Mouse (Mus musculus) gastrocnemius, postnatal 4 days (tissue): Measurements from ENCODE around the gene Med11. TPM values are rescaled to one million over a fixed set of nuclear protein-coding genes. Genes with fewer than 3 reads are reported as not detected.

Experiments used
- DNase-seq, 2 experiments: peaks; one replicate each; pipeline ENCODE4 v3.0.0; 2021 to 2022; ENCODE audit warnings: low spot score in 2 of 2, mixed read lengths in 2 of 2
- microRNA-seq: library from miRNA; unstranded; fragments of <30 nt; microRNA quantifications from one replicate; pipeline ENCODE4 v1.2.0, GENCODE M21; 2021
- total RNA-seq, 2 experiments: library from RNA; stranded (reverse); gene quantifications; 2 replicates each; pipeline ENCODE4 v1.2.3; 2021

Med11 gene
- total RNA-seq, 2 experiments from 2014 or later: 11.2 TPM

DNA sequence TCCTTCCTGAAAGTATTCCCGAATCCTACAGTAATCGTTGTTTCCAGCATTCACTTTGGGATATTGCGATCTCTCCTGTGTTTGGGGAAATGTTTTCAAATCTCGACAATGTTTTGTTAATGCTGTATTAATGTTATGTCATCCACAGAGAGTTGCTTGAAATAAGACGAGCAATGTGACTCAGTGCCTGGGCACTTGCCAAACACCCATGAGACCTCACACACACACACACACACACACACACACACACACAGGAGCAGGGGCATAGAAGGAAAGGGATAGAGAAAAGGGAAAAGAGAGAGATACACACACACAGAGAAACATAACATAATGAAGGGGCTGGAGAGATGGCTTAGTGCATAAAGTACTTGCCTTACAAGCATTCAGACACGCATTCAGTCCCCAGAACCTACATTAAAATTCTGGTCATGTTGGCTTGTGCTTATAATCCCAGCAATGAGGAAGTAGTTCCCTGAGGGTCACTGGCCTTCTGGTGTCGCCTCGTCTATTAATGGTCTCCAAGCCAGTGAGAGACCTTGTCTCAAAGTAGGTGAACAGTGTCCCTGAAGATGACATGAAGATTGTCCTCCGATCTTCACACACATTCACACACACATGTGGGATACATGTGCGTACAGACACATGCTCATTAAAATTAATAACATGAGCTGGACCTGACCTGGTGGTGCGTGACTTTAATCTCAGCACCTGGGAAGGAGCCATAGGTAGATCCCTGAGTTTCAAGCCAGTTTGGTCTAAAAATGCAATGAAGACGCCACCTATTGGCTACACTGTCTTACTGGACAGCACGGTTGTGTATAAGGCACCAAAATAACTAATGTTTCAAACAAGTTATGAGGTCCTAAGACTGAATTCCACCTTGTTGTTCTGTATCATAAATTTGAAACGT, 48.1 kb downstream of the Med11 start:
- no peak for DNase-seq

DNA sequence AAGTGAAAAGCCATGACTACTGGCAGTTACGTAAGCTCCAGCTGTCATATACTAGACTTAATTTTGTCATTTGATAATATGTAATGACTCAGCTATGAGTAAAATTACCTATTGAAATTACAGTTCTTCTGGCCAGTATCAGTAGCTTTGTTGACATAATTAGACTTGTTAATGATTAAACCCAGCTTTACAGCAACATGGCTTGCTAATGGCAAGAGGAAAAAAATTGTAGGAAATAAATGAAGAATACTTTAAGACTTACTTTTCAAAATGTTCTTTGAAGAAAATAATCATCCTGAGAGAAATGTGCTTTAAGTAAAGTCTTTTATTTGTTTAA, 48.7 kb downstream of the Med11 start:
- no peak for DNase-seq

DNA sequence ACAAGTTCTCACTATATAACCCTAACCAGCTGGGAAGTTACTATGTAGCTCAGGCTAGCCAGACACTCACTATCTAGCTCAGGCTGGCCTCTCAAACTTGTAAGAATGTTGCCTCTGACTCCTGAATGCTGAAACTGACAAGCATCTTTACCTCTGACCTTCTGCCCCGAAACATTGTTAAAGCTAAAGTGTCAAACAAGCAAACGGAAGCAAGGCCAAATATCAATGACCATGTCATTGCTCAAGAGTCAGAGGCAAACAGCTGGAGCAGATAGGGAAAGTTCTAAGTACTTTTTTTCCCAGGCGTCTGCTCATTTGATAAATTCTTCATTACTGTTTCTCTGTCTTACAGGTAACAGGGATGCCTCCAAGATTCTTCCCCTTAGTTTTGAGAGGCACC, 50.3 kb downstream of the Med11 start:
- no peak for DNase-seq

Small RNAs within 50 kb of the gene (microRNA-seq; reads per million reads assigned to microRNA genes)
- gene Mir7115: not detected

Other genes with a start within 250 kb of the Med11 start
- not detected for gene Slc16a11, start 239.2 kb upstream of the Med11 start, total RNA-seq
- gene Slc16a13, start 230.9 kb upstream of the Med11 start, total RNA-seq: 1 to 10 TPM; 2.6 to 3.2 TPM
- 10 to 100 TPM; 20.2 to 22.2 TPM for gene Bcl6b, start 222.1 kb upstream of the Med11 start, total RNA-seq
- gene 0610010K14Rik, start 214.0 kb upstream of the Med11 start, total RNA-seq: 10 to 100 TPM; 51.4 to 56.9 TPM
- 1 to 10 TPM; 2.5 to 4.1 TPM for gene Gm21988, start 212.1 kb upstream of the Med11 start, total RNA-seq
- 100 to 1,000 TPM in 1 of 2 experiments, 10 to 100 TPM in 1; 83.0 to 103 TPM for gene Rnasek, start 212.1 kb upstream of the Med11 start, total RNA-seq
- gene Alox12, start 196.6 kb upstream of the Med11 start, total RNA-seq: 1 to 10 TPM; 1.3 to 1.7 TPM
- gene Alox12e, start 129.3 kb upstream of the Med11 start, total RNA-seq: under 1 TPM in 1 of 2 experiments, not detected in 1; 0.13 TPM
- gene Alox15, start 99.9 kb upstream of the Med11 start, total RNA-seq: under 1 TPM; 0.13 to 0.25 TPM
- 10 to 100 TPM; 26.1 to 26.5 TPM for gene Pelp1, start 41.9 kb upstream of the Med11 start, total RNA-seq
- gene Arrb2, start 19.3 kb upstream of the Med11 start, total RNA-seq: 10 to 100 TPM; 20.4 to 24.7 TPM
- 1 to 10 TPM in 1 of 2 experiments, under 1 TPM in 1; 0.96 to 1.3 TPM for gene Zmynd15, start 7.5 kb downstream of the Med11 start, total RNA-seq
- 1 to 10 TPM; 5.0 to 5.1 TPM for gene Cxcl16, start 8.1 kb downstream of the Med11 start, total RNA-seq
- gene Tm4sf5, start 53.3 kb downstream of the Med11 start, total RNA-seq: not detected
- under 1 TPM; 0.86 to 0.88 TPM for gene Vmo1, start 62.7 kb downstream of the Med11 start, total RNA-seq
- under 1 TPM in 1 of 2 experiments, not detected in 1; 0.25 TPM for gene Gltpd2, start 67.3 kb downstream of the Med11 start, total RNA-seq
- gene Psmb6, start 73.4 kb downstream of the Med11 start, total RNA-seq: 100 to 1,000 TPM; 349 to 357 TPM
- not detected for gene Gm40193, start 81.0 kb downstream of the Med11 start, total RNA-seq
- 10 to 100 TPM; 23.4 to 23.6 TPM for gene Pld2, start 88.1 kb downstream of the Med11 start, total RNA-seq
- gene Mink1, start 111.0 kb downstream of the Med11 start, total RNA-seq: 10 to 100 TPM; 44.8 to 46.3 TPM
- gene 4930544D05Rik, start 163.9 kb downstream of the Med11 start, total RNA-seq: not detected
- 10 to 100 TPM; 13.8 to 21.4 TPM for gene Chrne, start 167.3 kb downstream of the Med11 start, total RNA-seq
- gene Gp1ba, start 187.2 kb downstream of the Med11 start, total RNA-seq: under 1 TPM; 0.32 to 0.39 TPM
- 10 to 100 TPM; 43.5 to 44.0 TPM for gene Rnf167, start 195.3 kb downstream of the Med11 start, total RNA-seq
- gene Slc25a11, start 195.6 kb downstream of the Med11 start, total RNA-seq: 100 to 1,000 TPM; 222 TPM
- gene Pfn1, start 202.7 kb downstream of the Med11 start, total RNA-seq: 100 to 1,000 TPM; 620 to 621 TPM
- 1,000 to 10,000 TPM; 4,042 to 4,361 TPM for gene Eno3, start 205.3 kb downstream of the Med11 start, total RNA-seq
- gene Spag7, start 217.5 kb downstream of the Med11 start, total RNA-seq: 100 to 1,000 TPM; 119 to 129 TPM
- 10 to 100 TPM; 18.1 to 20.3 TPM for gene Camta2, start 236.2 kb downstream of the Med11 start, total RNA-seq
- 1 to 10 TPM; 2.0 to 3.0 TPM for gene Inca1, start 248.2 kb downstream of the Med11 start, total RNA-seq
- gene Kif1c, start 248.6 kb downstream of the Med11 start, total RNA-seq: 100 to 1,000 TPM; 162 to 166 TPM